Mouse (Mus musculus): ENCODE results near the gene Ddc. TPM values are rescaled to one million over a fixed set of nuclear protein-coding genes. Genes with fewer than 3 reads are reported as not detected.

Gene Ddc
- polyA plus RNA-seq, 1 experiment from 2014 or later = 13.4 TPM

GRCm38 (mm10) chr11:11855685-11856131, 42.2 kb downstream of the Ddc start:
- H3K36me3 ChIP-seq (ENCODE audit: insufficient read depth) = no peaks in the 10 kb centered on the region
- no peaks in the 10 kb centered on the region for H3K9me3 ChIP-seq (ENCODE audit: low read depth, low read length)
- ATAC-seq (ENCODE audit: insufficient read depth) (no peak), DNase-seq (peak; percentile 40)
- no peak overlapping the region for H3K4me2 ChIP-seq
- peak overlapping the region; percentile 68 for H3K27ac ChIP-seq (ENCODE audit: low read depth)
- 52% methylated on average over 11 of the region's 11 CpGs for WGBS
- no peaks in the 10 kb centered on the region for H3K27me3 ChIP-seq (ENCODE audit: insufficient read depth, low read length)
- no peak overlapping the region for H3K4me3 ChIP-seq (ENCODE audit: low read depth, low read length)
- no peak for TF ChIP-seq CTCF (IDR thresholded peaks at IDR 0.05; ENCODE audit: low read depth)
- H3K9ac ChIP-seq = no peak overlapping the region
- H3K4me1 ChIP-seq (ENCODE audit: insufficient read depth) = peaks cover 21% of the 10 kb centered on the region

GRCm38 (mm10) chr11:11855061-11855672, 42.8 kb downstream of the Ddc start:
- Histone ChIP-seq H3K27me3 (ENCODE audit: insufficient read depth, low read length) (no peaks in the 10 kb centered on the region), H3K4me3 (ENCODE audit: low read depth, low read length) (no peak overlapping the region), H3K4me1 (ENCODE audit: insufficient read depth) (peaks cover 26% of the 10 kb centered on the region), H3K27ac (ENCODE audit: low read depth) (peak overlapping the region; percentile 85), H3K4me2 (no peak overlapping the region), H3K36me3 (ENCODE audit: insufficient read depth) (no peaks in the 10 kb centered on the region), H3K9ac (no peak overlapping the region), H3K9me3 (ENCODE audit: low read depth, low read length) (no peaks in the 10 kb centered on the region)
- TF ChIP-seq CTCF (IDR thresholded peaks at IDR 0.05; ENCODE audit: low read depth) = no peak
- peak; percentile 29 for DNase-seq
- ATAC-seq (ENCODE audit: insufficient read depth) = 0 out of 2 replicates have a peak, but pooled peaks have one; percentile 52
- 37% methylated on average over 6 of the region's 6 CpGs for WGBS

GRCm38 (mm10) chr11:11853731-11854461, 44.0 kb downstream of the Ddc start:
- Histone ChIP-seq H3K27me3 (ENCODE audit: insufficient read depth, low read length) (no peaks in the 10 kb centered on the region), H3K9me3 (ENCODE audit: low read depth, low read length) (no peaks in the 10 kb centered on the region), H3K9ac (no peak overlapping the region), H3K4me1 (ENCODE audit: insufficient read depth) (peaks cover 33% of the 10 kb centered on the region), H3K36me3 (ENCODE audit: insufficient read depth) (no peaks in the 10 kb centered on the region), H3K4me3 (ENCODE audit: low read depth, low read length) (no peak overlapping the region), H3K27ac (ENCODE audit: low read depth) (peak overlapping the region; percentile 85), H3K4me2 (no peak overlapping the region)
- WGBS = 32% methylated on average over 4 of the region's 4 CpGs
- peak; percentile 64 for DNase-seq
- TF ChIP-seq CTCF (IDR thresholded peaks at IDR 0.05; ENCODE audit: low read depth) = no peak
- peak; percentile 61 for ATAC-seq (ENCODE audit: insufficient read depth)

GRCm38 (mm10) chr11:11851957-11852505, 45.9 kb downstream of the Ddc start:
- Histone ChIP-seq H3K9ac (no peak overlapping the region), H3K4me1 (ENCODE audit: insufficient read depth) (peaks cover 33% of the 10 kb centered on the region), H3K4me2 (no peak overlapping the region), H3K9me3 (ENCODE audit: low read depth, low read length) (no peaks in the 10 kb centered on the region), H3K27me3 (ENCODE audit: insufficient read depth, low read length) (no peaks in the 10 kb centered on the region), H3K4me3 (ENCODE audit: low read depth, low read length) (no peak overlapping the region), H3K36me3 (ENCODE audit: insufficient read depth) (no peaks in the 10 kb centered on the region), H3K27ac (ENCODE audit: low read depth) (peak overlapping the region; percentile 47; the same call in 1 of the 2 replicates)
- 55% methylated on average over 6 of the region's 6 CpGs for whole genome bisulfite sequencing
- ATAC-seq (ENCODE audit: insufficient read depth) = no peak
- TF ChIP-seq CTCF (IDR thresholded peaks at IDR 0.05; ENCODE audit: low read depth) = no peak
- no peak for DNase-seq

- WGBS = 49% methylated on average over 6 of the region's 6 CpGs
These were observed 47.3 kb downstream of the Ddc start for GRCm38 (mm10) chr11:11850476-11851267.

GRCm38 (mm10) chr11:11849513-11850311, 48.2 kb downstream of the Ddc start:
- no peak for ATAC-seq (ENCODE audit: insufficient read depth)
- no peak for TF ChIP-seq CTCF (IDR thresholded peaks at IDR 0.05; ENCODE audit: low read depth)

More at GRCm38 (mm10) chr11:11850476-11851267, 47.3 kb downstream of the Ddc start:
- no peak for DNase-seq
- ATAC-seq (ENCODE audit: insufficient read depth) = no peak
- no peak overlapping the region for H3K4me2 ChIP-seq
- peak overlapping the region; percentile 61 for H3K27ac ChIP-seq (ENCODE audit: low read depth)
- H3K4me1 ChIP-seq (ENCODE audit: insufficient read depth) = peaks cover 33% of the 10 kb centered on the region
- no peaks in the 10 kb centered on the region for H3K9me3 ChIP-seq (ENCODE audit: low read depth, low read length)
- no peak overlapping the region for H3K4me3 ChIP-seq (ENCODE audit: low read depth, low read length)
- TF ChIP-seq CTCF (IDR thresholded peaks at IDR 0.05; ENCODE audit: low read depth) = no peak
- no peaks in the 10 kb centered on the region for H3K27me3 ChIP-seq (ENCODE audit: insufficient read depth, low read length)
- H3K9ac ChIP-seq = no peak overlapping the region
- no peaks in the 10 kb centered on the region for H3K36me3 ChIP-seq (ENCODE audit: insufficient read depth)

More at GRCm38 (mm10) chr11:11849513-11850311, 48.2 kb downstream of the Ddc start:
- WGBS = 38% methylated on average over 13 of the region's 13 CpGs
- peaks cover 27% of the 10 kb centered on the region for H3K4me1 ChIP-seq (ENCODE audit: insufficient read depth)
- no peak overlapping the region for H3K4me2 ChIP-seq
- no peak overlapping the region for H3K9ac ChIP-seq
- H3K36me3 ChIP-seq (ENCODE audit: insufficient read depth) = no peaks in the 10 kb centered on the region
- peak overlapping the region; percentile 61 for H3K27ac ChIP-seq (ENCODE audit: low read depth)
- no peak for DNase-seq
- no peak overlapping the region for H3K4me3 ChIP-seq (ENCODE audit: low read depth, low read length)
- no peaks in the 10 kb centered on the region for H3K9me3 ChIP-seq (ENCODE audit: low read depth, low read length)
- H3K27me3 ChIP-seq (ENCODE audit: insufficient read depth, low read length) = no peaks in the 10 kb centered on the region
